Mouse (Mus musculus): ENCODE results near the gene Cyth3.

Gene Cyth3

DNA sequence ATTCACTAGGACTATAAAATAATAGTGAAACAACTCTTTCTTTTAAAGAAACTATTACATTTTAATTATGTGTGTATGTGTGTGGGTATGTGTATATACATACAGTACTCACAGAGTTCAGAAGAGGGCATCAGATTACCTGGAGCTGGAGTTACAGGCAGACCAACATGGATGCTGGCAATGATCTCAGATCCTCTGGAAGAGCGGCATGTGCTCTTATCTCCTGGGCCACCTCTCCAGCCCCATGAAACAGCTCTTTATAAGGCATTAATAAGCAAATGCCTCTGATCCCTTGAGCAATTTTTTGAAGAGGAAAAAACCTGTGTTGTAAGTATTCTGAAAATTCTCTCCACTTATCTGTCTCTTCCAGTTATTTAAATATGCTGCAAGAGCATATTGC, 43.8 kb downstream of the Cyth3 start:
- DNase-seq (ENCODE audit: low spot score in 2 of 2), result no peak

DNA sequence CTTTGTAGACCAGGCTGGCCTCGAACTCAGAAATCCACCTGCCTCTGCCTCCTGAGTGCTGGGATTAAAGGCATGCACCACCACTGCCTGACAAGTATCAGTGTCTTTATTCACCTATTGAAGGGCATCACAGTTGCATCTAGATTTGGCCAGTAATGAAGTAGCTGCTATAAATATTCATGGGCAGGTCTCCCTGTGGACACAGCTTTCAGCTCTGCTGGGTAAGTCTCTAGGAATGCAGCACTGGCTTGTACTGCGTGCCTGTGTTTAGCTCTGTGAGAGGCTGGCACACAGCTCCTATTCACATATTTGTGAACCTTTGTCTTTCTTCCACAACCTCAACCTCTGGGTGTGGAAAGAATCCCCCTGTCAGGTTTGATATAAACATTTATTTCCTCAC, 46.6 kb downstream of the Cyth3 start:
- no peak for DNase-seq (ENCODE audit: low spot score in 2 of 2)

DNA sequence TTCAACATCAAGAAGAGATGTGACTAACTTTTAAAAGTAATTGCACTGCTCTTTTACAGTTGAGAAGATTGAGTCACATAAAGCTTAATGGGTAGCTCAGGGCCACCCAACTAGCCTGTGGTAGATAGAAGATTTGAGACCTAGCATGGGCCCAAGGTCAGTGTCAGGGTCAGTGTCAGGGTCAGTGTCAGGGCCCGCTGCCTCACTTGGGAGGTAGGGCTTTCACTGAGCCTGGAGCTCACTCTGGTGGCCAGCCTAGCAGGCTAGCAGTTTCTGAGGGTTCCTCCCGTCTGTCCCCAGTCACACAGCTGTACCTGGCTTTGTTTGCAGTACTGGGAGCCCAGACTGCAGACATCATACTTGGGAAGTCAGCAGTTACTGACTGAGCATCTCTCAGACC, 47.1 kb downstream of the Cyth3 start:
- no peak for DNase-seq (ENCODE audit: low spot score in 2 of 2)

DNA sequence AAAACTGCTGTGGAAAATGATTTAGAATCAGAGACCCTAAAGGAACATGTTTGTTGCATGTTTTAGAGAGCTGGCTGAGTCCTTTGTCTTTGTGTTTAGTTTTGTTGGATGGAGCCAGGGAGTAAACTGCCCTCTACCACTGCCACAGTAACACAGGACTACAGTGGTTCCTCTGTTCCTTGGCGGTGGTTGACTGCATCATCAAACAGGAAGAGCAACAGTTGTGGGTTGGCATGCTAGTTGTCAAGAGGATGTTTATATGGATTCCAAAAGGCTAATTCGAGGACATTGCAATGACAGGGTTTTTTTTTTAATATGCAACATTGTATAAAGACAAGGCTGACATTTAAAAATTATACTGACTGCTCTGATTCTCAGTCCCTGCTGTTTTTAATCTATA, 47.6 kb downstream of the Cyth3 start:
- DNase-seq (ENCODE audit: low spot score in 2 of 2), result no peak

DNA sequence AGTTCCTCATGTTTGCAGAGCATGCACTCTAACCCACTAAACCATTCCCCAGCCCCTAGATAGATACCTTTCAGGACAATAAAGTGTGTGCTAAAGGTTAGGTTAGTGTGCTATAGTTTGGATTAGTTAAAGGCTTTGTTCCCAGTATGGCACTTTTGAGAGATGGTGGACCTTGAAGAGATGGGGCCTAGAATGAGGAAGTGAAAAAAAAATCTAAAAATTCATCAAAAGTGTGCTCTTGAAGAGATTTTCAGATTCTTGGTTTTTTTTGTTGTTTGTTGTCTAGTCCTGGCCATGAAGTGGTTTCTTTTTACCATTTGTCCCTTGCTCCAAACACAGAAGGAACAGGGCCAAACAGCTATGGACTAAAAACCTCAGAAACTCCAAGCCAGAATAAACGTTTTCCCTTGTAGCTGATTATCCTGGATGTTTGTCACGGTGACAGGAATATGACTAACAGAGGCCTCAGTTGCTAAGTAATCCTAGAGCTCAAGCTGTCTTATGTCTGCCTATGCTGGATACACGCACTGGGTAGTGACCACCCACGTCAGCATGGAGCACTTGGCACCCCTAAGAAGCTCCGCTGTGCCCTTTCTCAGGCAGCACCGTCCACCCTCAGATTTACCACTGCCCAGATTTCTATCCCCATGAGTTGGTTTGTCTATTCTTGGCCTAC, 48.6 kb downstream of the Cyth3 start:
- DNase-seq (ENCODE audit: low spot score in 2 of 2), result no peak

DNA sequence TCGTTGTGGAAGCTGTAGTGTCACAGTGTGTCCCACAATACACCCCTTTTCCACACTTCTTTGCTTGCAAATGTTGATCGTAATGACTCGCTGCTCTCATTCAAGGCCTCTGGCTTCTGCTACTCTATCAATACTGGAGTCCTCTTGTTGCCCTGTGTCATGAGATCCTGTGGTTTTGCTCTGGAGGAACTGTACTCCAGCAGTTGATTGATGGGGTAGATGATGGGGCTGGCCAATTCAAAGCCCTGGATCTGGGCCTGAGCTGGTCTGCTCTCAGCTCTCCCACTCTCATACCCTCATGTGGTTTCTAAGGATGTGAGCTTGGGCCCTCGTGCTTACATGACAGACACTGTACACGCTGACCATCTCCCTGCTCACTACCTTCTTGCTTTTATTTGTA, 52.3 kb downstream of the Cyth3 start:
- no peak for DNase-seq (ENCODE audit: low spot score in 2 of 2)

DNA sequence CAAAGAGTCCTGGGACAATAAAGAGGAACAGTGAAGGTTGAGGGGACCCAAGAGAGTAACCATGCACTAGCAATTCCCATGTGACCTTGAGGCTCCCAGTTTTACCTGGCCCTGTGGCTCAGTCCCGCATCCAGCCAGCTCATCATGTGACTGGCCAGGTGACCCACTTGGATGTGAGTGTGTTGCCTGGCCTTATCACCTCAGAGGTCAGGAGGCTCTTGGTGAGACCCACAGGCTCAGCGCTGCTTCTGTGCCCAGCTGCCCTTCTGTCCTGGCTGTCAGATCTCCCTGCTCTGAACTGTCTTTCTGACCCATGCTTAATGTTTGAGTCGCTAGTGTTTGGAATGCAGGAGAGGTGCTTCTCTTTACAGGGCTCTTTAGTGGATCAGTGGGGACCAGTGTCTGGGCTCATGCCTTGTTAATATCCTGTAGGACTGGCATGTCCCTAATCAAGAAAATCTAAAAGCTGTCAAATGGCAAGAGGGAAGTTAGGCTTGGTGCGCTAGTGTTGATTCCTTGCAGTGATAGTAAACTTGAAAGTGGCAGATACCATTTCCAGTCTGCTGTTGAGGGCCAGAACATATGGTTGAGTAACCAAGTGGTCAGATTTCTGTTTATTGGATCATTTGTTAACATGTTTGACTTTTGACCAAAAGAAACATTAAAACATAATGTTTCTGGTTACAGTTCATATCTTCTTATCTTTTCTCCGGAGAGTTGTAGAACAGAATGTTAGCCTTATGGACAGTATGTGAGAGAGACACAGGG, 54.2 kb downstream of the Cyth3 start:
- DNase-seq (ENCODE audit: low spot score in 2 of 2), result no peak

DNA sequence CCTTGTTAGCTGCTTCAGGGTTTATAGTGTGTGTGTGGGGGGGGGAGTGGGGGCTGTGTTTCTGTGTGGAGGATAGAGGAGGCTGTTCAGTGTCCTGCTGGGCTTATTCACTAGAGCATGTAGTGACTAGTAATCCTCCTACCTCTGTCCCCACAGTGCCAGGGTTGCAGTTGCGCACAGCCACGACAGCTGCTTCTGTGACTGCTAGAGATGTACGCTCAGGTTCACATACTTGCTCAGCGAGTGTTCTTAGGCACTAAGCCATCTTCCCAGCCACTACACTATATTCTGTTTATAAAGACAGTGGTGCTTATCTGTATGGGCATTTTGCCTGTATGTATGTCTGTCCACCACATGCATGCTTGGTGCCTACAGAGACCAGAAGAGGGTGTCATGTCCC, 55.1 kb downstream of the Cyth3 start:
- DNase-seq (ENCODE audit: low spot score in 2 of 2), result no peak

DNA sequence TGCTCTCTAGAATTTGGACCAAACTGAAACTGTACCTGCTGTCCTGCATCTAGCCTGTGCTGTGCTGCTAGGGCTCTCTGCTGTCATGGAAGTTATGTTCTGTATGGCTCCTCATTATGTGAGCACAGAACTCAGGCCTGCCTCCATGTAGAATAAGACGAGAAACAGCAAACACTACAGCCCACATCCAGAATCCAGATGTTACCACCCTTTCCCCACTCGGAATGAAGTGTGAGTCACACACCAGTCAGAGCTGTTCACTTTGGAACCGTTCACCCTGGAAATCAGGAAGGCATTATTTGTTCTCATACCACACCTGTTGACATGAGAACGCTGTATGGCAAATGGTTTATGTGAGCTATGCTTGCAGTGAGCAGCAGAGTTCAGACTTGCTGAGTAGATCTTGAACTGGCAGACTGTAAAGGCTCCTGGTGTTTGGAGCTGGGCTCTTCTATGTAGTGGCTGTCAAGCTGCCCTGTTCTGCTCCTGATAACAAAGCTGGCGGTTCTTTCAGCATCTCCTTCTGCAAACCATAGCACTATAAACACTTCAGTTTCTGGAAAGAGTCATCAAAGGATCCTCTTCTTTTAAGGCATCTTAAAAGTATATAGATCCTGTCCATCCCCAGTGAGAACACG, 56.5 kb downstream of the Cyth3 start:
- no peak for DNase-seq (ENCODE audit: low spot score in 2 of 2)

DNA sequence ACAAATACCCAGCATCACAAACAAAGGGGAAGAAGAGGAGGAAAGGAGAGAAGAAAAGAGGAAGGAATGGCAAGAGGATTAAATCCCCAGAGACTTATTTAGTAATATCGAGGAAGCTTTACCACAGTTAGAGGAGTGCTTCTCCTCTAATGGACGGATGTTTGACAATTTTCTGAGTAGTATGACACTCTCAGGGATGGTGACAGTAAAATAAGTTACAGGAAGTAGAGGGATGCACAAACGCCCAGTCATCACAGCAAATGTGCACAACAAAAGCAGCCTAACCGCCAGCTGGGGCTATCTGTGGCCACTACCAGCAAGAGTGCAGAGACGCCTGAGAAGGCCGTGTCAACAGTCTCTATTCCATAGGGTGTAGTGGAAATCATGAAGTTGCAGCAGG, 57.4 kb downstream of the Cyth3 start:
- DNase-seq (ENCODE audit: low spot score in 2 of 2), result no peak

DNA sequence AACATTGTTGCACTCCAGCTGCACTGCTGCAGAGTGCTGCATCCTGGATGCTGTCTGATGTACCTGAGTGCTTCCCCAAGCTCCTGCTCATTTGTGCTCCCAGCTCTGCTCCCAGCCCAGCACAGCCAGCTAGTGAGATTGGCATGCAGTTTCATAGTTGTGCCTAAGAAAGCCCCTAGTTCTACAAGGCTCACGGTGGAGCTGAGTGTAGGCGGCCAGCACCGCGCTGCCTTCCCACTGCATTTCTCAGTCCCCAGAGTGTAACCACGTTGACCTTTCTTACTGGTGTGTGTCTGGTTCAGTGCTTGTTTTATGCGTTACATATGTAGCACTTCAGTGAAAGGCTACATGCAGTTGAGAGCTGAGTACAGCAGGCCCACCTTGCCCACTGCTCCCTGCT, 61.4 kb downstream of the Cyth3 start:
- DNase-seq (ENCODE audit: low spot score in 2 of 2), result no peak

DNA sequence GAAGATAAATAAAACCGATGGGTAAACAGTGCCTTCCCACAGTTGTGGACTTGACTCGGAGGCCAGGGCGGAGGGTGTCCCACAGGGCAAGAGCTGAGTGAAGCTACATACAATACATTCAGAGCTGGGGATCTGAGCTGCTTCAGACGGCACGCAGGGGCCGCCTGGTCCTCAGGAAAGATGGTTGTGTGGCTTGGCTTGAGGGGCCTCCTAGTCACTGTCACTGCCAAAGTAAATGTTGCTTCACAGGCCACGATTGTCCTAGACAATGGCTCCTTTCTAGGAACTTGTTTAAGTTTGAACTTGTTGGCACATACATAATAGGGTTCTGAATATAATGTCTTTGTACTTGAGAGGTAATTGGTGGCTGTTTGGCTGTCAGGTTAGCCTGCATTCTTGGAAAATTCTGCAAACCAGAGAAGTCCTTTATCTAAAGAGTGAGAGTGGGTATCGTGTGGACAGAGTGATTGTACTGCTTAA, 62.7 kb downstream of the Cyth3 start:
- DNase-seq (ENCODE audit: low spot score in 2 of 2), result no peak

DNA sequence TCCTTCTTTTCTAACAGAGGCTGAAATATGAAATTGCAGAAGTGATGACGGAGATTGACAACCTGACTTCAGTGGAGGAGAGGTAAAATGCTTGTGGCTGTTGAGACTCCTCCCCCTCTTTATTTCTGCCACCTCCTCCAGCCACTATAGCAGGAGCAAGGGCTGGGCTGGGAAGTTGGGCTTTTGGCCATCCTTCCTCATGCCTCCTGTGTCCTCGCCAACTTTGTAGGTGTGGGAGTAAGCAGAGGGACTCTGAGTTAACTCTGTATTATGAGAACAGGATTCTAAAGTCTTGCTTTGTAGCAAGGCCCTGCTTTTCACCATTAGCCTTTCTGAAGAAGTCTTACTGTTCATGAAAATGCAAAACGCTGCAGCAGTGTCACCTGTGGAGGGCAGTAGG, 64.2 kb downstream of the Cyth3 start:
- DNase-seq (ENCODE audit: low spot score in 2 of 2), result no peak

DNA sequence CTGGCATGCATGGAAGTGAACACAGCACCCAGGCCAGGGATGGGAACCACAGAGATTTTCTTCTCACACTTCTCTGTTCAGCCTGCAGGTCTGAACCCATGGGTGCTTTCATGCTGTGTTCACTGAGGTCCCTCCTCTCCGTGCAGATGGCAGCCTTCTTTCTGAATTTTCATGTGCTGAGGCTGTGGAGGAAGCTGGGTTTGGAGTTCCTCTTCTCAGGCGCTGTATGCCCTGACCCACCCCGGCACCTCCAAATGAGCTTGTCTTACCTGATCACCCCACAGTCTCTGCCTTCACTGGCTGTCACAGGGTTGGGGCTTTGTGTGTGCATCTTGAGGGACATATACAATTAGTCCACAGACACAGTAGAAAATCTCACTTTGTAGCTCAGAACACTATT, 65.3 kb downstream of the Cyth3 start:
- no peak for DNase-seq (ENCODE audit: low spot score in 2 of 2)

DNA sequence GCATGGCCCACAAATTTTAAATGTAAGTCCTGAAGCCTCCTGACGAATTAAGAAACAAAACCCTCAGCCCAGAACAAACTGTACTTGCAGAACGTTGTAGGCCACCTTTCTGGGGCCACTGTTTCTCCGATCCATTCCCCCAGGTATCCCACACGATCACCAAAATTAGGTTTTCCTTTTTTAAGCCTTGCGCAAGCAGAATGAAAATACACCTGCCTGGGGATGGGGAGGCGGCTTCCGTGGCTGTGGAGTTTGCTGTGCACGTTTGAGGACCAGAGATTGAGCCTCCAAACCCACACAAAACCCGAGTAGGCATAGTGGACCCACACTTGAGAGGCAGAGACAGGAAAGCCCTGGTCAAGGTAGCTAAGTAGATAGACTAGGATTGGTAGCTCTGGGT, 68.1 kb downstream of the Cyth3 start:
- DNase-seq (ENCODE audit: low spot score in 2 of 2), result no peak

DNA sequence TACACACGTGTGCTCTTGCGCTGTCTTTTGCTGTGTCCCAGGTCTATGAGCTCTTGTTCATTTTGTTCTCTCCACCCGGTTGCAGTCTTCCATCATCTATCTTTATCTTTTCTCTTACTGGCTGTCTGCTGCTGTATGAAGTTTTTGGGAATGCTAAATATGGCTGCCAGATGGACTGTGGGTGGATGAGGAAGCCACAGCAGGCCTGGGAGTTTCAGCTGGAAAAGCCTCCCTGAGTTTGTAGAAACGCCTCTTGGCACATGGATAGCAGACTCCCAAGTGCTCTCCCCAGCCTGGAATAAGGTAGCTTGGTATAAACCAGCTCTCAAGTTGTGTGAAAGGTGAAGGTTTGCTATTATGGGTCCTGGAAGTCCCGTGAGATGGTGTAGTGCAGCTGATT, 68.7 kb downstream of the Cyth3 start:
- DNase-seq (ENCODE audit: low spot score in 2 of 2), result peak; percentile 40 to 71

DNA sequence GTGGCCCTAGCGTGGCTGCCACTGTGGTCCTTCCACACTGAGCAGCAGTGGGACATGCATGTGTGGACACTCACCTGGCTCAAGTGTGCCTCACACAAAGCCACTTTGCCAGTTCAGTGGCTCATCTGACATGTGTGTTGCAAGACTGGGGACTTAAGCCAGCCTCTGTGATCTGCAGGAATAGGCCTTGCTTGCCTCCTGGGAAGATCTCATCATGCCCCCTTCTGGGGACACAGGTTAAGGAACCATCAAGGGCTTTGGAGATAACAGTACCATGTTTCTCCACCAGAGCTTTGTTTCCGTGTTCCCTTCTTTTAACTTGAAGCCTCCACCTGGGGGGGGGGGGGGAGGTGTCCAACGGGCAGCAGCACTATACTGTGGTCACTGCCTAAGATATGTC, 74.1 kb downstream of the Cyth3 start:
- no peak for DNase-seq (ENCODE audit: low spot score in 2 of 2)

DNA sequence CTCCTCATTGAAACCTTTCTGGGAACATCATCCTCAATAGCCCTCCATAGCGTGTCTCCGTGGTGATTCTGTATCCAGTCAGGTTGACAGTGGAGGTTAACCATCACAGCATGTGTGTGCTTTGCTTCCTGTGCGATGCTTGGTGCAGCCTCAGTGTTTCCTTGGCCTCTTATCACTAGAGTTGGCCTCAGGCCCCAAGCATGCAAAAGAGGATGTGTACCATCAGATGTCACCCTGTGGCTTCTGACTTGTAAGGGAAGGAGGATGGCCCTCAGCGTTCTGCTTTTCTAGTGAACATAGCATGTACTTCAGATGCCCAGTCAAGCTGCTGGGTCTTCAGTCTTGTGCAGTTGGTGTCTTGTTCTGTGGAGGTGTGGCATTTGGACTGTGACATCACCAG, 76.2 kb downstream of the Cyth3 start:
- DNase-seq (ENCODE audit: low spot score in 2 of 2), result no peak

DNA sequence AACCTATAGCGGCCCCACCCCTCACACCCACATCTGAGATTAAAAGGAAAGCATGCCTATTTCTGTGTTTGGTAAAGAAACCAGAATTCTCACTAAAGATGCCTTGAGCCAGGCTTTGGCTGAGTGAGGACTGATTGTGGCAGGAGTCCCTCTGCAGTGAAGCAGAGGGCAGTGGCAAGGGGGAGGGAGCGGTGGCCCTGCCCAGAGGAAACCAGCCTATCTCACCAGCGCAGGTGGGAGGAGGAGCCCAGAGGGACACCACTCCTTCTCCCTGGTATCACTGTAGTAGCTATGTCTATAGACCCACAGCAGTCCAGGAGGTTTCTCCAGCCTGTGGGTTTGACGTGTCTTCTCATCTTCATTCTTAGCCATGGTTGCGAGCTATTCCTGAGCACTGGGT, 78.0 kb downstream of the Cyth3 start:
- no peak for DNase-seq (ENCODE audit: low spot score in 2 of 2)

DNA sequence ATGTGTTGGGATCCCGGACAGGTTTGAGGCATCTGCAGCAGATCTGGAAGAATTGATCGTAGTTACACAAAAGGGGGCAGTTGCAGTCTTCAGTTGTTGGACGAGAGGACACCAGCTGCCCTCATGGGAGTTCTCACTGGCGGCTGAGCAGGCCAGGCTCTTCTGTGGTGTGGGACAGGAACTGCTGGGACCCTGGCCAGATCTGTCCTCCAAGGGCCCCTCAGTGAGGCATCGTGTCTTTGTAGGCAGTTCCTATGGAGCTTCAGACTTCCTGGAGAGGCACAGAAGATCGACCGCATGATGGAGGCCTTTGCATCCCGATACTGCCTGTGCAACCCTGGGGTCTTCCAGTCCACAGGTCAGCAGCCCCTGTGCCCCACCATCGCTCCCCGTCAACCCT, 78.8 kb downstream of the Cyth3 start:
- DNase-seq (ENCODE audit: low spot score in 2 of 2), result no peak

DNA sequence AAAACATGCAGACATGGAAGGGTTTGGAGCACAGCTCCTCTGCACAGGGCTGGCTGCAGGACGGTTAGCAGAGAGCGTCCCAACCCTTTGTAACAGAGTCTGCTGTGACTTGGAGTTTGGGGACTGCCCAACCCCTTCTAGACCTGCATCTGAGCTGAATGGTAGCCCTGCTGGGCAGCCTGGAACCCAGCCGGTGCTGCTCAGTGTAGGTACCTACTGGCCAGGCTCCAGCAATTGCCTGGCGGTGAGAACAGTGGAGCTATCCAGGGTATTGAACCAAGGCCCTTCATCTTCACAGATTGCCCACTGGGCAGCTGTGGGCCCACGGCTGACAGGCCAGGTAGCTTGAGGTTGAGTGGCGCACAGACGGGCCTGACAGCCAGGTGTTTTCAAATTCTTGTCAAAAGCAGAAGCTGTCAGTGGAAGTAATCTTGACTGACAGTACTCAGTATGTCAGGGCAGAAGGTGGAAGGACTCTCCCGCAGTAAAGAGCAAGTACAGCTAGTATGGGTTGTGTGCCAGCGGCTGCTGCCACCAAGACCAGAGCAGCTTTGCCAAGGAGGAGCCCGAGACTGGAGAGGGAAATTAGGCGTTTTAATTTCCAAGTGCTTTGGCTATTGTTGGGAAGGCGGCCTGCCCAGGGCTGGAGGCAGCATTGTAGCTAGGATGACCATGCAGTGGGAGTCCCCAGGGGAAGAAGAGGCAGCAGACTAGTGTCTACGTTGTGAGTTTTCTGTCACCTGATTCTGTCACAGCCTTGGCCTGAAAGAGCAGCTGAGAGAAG, 82.8 kb downstream of the Cyth3 start:
- DNase-seq (ENCODE audit: low spot score in 2 of 2), result no peak

DNA sequence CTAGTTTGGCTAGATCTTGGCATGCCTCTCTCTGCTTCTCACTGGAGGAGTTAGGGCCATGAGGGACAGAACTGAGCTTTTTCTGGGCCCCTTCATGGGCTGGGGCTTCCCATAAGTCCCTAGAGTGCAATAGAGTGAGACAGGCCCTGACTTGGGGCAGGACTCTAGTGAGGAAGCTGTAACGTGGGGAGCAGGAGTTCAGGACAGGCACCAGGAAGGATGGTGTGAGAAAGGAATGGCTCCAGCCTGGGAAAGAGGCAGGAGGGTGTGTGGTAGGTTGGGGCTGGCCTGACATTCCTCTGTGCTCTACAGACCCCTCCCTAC, 83.4 kb downstream of the Cyth3 start:
- no peak for DNase-seq (ENCODE audit: low spot score in 2 of 2)

Measured in frontal cortex, postnatal 10 days (tissue).